Mouse (Mus musculus): ENCODE results near the gene C1ql1.

C1ql1 gene

GRCm38 (mm10) chr11:102958431-102958830 lies 11.9 kb upstream of the C1ql1 start:
- no peak for DNase-seq (ENCODE audit: low read depth, low spot score)

- no peak for DNase-seq (ENCODE audit: low read depth, low spot score)
These were observed 11.2 kb upstream of the C1ql1 start for GRCm38 (mm10) chr11:102957692-102958091.

GRCm38 (mm10) chr11:102956962-102957614 lies 10.6 kb upstream of the C1ql1 start:
- DNase-seq (ENCODE audit: low read depth, low spot score), result peak; percentile 24

GRCm38 (mm10) chr11:102952922-102953321 lies 6.4 kb upstream of the C1ql1 start:
- DNase-seq (ENCODE audit: low read depth, low spot score), result no peak

- no peak for DNase-seq (ENCODE audit: low read depth, low spot score)
These were observed 1.8 kb upstream of the C1ql1 start for GRCm38 (mm10) chr11:102948043-102948961.

GRCm38 (mm10) chr11:102946992-102947343 lies 480 bp upstream of the C1ql1 start:
- no peak for DNase-seq (ENCODE audit: low read depth, low spot score)

GRCm38 (mm10) chr11:102945306-102946264 lies 903 bp downstream of the C1ql1 start:
- DNase-seq (ENCODE audit: low read depth, low spot score), result no peak

GRCm38 (mm10) chr11:102941236-102941635 lies 5.3 kb downstream of the C1ql1 start:
- no peak for DNase-seq (ENCODE audit: low read depth, low spot score)

GRCm38 (mm10) chr11:102939024-102939675 lies 7.3 kb downstream of the C1ql1 start:
- no peak for DNase-seq (ENCODE audit: low read depth, low spot score)

- DNase-seq (ENCODE audit: low read depth, low spot score), result no peak
These were observed 8.8 kb downstream of the C1ql1 start for GRCm38 (mm10) chr11:102937529-102938182.

- no peak for DNase-seq (ENCODE audit: low read depth, low spot score)
These were observed 10.2 kb downstream of the C1ql1 start for GRCm38 (mm10) chr11:102936272-102936671.

GRCm38 (mm10) chr11:102930672-102931071 lies 15.8 kb downstream of the C1ql1 start:
- no peak for DNase-seq (ENCODE audit: low read depth, low spot score)

- no peak for DNase-seq (ENCODE audit: low read depth, low spot score)
These were observed 21.2 kb downstream of the C1ql1 start for GRCm38 (mm10) chr11:102925351-102925717.

- DNase-seq (ENCODE audit: low read depth, low spot score), result peak; percentile 92
These were observed 21.7 kb downstream of the C1ql1 start, which contains the start of gene Kif18b for GRCm38 (mm10) chr11:102924557-102925350. TSS of gene Kif18b (minus strand) at chr11:102925124.

- DNase-seq (ENCODE audit: low read depth, low spot score), result no peak
These were observed 25.0 kb downstream of the C1ql1 start for GRCm38 (mm10) chr11:102921491-102921890.

- DNase-seq (ENCODE audit: low read depth, low spot score), result no peak
These were observed 28.4 kb downstream of the C1ql1 start for GRCm38 (mm10) chr11:102918077-102918476.

- no peak for DNase-seq (ENCODE audit: low read depth, low spot score)
These were observed 31.1 kb downstream of the C1ql1 start for GRCm38 (mm10) chr11:102915380-102915779.

GRCm38 (mm10) chr11:102911376-102911775 lies 35.1 kb downstream of the C1ql1 start:
- DNase-seq (ENCODE audit: low read depth, low spot score), result no peak

GRCm38 (mm10) chr11:102903654-102904053 lies 42.8 kb downstream of the C1ql1 start:
- no peak for DNase-seq (ENCODE audit: low read depth, low spot score)

GRCm38 (mm10) chr11:102902107-102902506 lies 44.4 kb downstream of the C1ql1 start:
- DNase-seq (ENCODE audit: low read depth, low spot score), result no peak
